Mouse (Mus musculus): ENCODE results near the gene Tgtp2.

The Tgtp2 gene

DNA sequence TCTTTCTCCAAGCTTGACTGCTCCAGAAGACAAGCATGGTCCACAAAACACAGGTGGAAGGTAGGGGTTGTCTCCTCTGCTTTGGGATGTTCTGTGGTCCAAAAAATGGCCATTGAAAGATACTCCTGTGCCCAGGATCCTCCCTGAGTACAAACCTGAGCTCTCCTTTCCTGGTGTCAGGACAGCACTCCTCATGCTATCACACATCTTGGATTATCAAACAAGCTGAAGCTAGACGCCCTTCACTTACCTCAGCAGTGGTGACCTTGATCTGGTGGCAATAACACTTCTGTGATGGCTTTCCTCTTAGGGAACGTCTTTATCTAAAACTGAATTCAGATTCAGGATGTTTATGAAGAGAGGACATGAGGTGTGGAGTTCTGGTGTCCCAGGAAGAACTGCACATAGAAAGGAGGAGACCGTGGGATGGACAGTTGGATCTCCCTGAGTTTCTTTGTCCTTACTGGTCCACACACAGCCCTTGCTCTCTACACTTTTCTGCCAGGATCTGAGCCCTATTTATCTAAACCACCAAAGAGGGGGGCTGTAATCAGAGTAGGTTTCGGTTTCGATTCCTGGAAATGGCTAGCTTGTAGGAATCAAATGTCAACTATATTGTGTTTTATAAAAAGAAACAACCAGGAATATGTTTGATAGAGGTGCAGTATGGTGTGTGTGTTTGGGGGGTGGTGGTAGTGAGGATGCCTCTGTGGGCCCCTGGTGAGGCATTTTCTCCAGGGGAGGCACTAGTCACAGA lies at the start of gene Tgtp2:
Gene Tgtp2 (minus strand): TSS at position 494 of the 757 bp plus-strand sequence.
- in situ Hi-C loops (cut with MboI, MseI), result loop anchor here (5.0 kb wide), 1 partner anchor 72 kb away; the partner anchor contains the start of genes Gm12185 and Tgtp1

DNA sequence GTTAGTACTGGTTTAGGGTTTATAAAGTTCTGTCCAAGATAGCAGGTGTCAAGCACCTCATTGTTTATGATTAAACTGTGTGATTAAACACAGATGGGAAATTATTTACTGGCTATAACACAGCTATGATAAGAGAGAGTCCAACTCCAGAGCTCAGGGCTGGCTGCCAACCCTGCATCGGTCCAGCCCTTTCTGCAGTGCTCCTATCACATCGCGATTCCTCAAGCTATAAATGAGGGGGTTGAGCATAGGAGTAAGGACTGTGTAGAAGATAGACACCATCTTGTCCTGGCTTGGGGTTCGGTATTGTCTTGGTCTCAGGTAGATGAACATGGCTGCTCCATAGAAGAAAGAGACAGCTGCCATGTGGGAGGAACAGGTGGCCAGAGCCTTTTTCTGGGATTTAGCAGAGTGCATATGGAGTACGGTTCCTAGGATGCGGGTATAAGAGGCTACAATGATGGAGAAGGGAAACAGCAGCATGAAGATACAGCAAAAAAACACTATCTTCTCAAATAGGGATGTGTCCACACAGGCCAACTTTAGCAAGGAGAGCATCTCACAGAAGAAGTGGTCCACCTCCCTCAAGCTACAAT lies 48.7 kb upstream of the Tgtp2 start:
- in situ Hi-C loops (cut with MboI, MseI), result no loop called here

DNA sequence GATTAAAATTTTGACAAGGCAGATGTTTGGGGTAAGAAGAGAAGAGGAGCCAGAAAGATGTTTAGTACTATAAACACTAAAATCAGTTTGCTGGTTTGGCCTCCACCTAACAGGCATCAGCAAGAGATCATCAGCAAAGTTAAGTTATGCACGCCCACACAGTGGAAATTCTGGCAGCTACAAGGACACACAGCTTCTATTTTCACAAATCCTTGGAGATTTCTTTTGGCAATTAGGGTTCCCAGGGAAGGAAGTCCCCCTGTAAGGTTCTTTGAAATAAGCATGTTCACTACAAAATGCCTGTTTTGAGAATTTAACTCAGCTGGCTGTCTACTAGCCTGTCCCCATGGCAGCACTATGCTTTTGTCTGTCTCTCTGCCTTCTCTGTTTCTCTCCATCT lies 47.0 kb upstream of the Tgtp2 start:
- in situ Hi-C loops (cut with MboI, MseI), result no loop called here

DNA sequence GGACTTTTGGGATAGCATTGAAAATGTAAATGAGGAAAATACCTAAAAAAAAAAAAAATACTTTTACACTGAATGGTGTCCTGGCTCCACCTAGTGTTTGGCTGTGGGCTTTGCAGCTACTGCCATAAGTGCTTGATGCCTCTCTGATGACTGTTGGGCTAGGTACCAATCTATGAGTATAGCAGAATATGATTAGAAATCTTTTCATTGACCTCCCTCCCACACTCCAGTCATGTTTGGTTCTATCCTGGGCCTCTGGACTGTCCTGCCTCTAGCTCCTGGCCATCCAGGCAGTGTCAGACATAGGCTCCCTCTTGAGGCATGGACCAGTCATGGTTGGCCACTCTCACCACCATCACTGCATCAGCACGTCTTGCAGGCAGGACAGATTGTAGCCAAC lies 44.8 kb upstream of the Tgtp2 start:
- in situ Hi-C loops (cut with MboI, MseI), result no loop called here

DNA sequence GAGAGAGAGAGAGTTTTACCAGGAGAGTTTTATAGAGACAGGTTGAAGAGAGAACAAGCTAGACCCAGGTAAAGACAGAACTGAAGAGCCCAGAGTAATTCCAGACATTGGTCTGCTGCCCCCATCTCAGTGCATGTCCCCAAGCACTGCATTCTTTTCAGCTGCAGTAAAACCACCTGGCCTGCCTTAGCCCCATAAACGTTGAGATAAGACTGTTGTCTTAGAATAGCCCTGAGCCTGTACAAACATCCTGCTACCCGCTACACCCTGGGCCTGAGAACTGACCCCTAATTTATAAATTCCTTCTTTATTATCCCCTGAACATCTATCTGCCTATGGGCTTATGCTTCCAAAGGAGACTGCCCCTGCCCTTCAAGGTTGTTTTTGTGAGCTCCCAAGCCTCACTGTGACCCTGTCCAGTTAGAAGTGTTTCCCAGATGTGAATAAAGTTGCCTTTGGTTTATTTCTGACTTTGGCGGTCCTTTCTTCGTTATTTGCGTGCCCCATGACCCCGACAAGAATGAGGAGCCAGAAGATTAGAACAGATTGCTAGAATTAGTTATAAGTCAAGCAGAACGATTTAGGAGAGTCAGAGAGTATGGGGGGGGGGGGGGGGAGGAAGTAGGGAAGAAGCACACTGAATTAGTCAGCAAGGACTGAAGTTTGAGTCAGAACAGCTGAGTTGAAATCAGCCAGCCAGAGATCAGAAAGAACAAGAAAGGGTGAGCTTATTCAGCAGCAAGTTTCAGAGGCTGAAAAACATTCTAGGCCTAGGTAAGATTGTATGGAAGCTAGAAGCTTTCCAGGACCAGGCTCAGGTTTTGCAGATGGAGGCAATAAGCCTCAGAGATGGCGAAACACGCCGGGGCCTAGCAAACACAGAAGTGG lies 43.9 kb upstream of the Tgtp2 start:
- in situ Hi-C loops (cut with MboI, MseI), result no loop called here

DNA sequence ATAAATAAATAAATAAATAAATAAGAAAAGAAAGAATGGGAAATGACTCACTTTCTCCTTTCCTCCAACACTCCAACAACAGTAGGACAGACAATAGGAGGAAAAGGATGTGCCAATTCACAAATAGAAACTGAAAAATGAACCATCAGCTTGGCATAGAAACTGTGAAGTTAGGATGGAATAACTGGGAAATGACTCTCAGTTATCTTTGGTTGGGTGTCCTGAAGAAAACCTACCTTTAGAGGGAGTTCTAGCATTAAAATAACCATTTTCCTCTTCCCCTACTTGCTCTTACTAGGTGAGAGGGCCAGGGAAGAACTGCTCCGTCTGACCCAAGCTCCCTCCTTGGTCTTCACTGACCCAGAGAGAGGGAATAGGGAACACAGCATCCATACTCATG lies 41.7 kb upstream of the Tgtp2 start:
- in situ Hi-C loops (cut with MboI, MseI), result no loop called here

DNA sequence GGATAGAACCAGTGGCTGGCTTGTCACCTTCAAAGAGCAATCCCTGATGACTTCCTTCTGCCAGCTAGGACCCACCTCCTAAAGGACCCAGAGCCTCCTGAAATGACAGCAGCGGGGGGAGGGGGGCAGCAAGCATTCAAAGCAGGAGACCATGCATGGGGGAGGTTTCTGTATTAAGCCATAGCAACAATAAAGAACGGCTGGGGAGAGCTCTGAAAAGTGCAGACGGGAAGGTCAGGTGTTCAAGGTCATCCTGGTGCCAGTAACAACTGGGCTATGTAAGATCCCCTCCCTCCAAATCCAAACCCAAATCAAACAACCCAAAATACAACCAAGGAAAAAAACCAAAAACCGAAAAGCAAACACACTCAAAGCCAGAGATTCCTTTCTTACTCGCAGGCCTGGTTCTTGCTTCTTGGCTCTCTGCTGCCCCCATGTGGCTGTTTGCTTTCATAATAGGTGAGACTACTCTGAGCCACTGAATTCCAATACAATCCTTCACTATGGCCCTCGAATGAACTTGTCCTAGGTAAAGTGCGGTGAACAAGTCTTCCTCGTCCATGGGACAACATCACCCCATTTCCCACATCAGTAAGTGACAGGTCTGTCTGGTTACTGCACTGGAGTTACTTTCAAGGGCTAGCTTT lies 39.2 kb upstream of the Tgtp2 start:
- in situ Hi-C loops (cut with MboI, MseI), result no loop called here

DNA sequence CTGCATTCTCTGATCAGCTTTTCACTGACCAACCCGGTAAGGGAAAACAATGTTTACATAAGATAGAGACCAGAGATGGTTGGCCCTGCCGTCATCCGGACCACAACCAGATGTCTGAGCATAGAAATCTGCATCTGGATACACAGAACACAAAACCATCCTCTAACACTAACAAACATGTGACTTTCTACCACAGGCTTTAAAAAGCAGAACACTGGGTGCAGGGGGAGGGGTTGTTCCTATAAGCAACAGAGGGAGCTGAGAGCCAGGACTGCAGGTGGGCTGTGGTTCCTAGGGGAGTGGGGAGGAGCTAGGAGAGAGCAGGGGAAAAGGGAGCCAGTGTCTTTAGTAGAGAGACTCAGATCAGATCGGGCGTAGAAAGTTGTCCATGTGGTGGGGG lies 37.5 kb upstream of the Tgtp2 start:
- in situ Hi-C loops (cut with MboI, MseI), result no loop called here

DNA sequence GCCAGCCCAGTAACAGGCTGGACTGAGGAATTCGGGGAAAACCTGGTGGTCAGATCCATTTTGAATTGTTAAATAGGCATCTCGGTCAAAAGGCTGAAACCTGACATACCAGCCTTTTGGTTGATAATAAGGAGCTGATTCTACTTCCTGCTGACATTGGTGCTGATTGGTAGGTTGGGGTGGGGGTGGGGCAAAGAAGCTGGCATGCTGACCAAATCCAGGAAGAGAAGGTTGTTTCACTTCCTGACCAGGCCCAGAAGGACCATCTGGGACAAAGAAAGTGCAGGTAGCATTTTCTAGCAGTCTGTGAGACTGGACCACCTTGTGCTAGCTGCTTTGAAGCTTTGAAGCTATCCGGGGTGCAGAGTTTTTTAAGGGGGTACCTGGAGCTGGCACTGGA lies 36.4 kb upstream of the Tgtp2 start:
- in situ Hi-C loops (cut with MboI, MseI), result no loop called here

DNA sequence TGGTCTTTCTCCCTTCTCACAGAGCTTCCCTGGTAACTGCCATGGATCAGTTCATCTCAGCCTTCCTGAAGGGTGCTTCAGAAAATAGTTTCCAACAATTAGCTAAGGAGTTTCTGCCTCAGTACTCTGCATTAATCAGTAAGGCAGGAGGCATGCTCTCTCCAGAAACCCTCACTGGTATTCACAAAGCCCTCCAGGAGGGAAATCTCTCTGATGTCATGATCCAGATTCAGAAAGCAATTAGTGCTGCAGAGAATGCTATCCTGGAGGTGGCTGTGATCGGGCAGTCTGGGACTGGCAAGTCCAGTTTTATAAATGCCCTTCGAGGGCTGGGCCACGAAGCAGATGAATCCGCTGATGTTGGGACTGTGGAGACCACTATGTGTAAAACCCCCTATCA lies 31.4 kb upstream of the Tgtp2 start:
- in situ Hi-C loops (cut with MboI, MseI), result loop anchor here (5.0 kb wide), 3 partner anchors 38 to 298 kb away; partner anchors contain the start of gene Irgm1

DNA sequence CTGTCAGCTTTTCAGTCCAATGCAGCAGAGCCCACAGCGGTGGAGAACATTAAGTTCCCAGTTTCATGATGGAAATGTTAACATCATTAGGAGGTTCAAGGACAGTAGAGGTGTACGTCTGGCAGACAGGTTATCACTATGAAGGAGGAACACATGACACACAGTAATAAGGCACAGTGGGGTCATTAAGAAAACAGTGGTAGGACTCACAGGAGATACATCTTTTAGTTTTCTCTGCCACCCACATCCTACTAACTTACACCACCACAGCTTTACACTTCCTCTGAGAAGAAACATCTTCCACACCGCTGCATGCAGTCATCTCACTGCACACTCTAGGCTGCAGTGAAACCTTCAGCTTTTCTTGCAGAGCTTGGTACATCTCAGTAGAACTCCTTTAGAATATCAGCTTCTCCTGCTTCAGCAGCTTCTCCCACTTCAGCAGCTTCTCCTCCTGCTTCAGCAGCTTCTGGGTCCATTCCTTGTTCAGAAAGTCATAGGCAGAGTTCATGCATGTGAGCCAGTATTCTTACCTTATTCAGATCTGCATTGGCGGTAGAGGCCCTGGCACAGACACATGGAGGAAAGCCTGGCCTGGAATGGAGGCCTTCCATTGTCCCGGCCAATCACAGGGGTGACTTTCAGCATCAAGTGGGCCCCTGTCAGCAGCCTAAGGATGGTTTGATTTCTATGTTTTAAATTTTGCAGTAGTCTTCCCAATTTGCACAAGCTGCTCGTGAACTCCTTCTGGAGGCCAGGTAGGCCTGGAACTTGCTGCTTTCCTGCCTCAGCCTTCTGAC lies 30.1 kb upstream of the Tgtp2 start:
- in situ Hi-C loops (cut with MboI, MseI), result no loop called here

DNA sequence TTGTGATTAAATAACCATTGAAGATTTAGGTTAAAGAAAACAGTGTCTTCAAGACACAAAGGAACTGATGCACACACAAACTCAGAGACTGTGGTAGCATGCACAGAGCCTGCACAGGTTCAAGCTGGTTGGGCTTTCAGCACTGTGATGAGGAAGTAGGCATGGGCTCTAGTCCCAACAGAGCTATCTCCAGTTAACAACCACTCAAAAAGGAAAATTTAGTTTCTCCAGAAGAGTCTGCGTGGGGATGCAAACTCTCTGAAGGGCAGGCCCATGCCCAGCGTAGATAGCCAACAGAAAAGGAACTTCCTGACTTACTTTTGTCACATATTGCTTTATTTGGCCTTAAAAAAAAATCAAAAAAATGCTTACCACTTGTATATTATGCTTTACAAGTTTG lies 28.8 kb upstream of the Tgtp2 start:
- in situ Hi-C loops (cut with MboI, MseI), result no loop called here

DNA sequence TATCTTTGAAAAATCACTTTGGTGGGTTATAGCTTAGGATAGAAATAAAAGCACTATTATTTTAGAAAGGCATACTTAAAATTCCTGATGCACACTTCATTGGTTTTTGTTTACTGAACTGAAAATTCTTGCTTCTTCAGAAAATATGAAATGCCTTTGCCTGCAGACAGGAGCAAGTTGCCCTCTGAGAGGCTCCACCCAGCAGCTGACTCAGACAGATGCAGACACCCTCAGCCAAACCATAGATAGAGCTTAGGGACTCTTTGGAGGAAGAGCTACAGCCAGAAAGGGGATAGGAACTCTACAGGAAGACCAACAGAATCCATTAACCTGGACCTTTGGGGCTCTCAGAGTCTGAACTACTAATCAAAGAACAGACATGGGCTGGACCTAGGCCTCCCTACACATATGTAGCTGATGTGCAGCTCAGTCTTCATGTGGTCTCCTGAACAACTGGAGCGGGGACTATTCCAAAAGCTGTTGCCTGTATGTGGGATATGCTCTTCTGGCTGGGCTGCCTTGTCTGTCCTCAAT lies 28.1 kb upstream of the Tgtp2 start:
- in situ Hi-C loops (cut with MboI, MseI), result no loop called here

DNA sequence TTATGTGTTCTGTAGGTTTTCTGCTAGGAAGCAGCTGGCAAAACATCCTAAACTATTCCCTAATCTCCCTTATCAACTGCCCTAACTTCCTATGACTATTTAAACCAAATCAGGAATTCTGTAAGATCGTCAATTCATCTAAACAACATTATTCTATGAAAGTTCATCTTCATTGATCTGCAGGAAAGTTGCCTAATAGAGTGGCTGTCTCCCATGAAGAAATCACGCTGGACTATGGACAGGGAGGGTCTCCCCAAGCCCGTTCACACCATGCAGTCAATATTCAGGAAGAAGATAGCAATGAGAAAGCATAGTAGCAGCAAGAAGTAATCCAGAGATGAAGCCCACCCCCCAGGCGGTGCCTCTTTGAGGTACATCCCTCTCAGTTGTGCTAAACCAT lies 27.2 kb upstream of the Tgtp2 start:
- in situ Hi-C loops (cut with MboI, MseI), result no loop called here

DNA sequence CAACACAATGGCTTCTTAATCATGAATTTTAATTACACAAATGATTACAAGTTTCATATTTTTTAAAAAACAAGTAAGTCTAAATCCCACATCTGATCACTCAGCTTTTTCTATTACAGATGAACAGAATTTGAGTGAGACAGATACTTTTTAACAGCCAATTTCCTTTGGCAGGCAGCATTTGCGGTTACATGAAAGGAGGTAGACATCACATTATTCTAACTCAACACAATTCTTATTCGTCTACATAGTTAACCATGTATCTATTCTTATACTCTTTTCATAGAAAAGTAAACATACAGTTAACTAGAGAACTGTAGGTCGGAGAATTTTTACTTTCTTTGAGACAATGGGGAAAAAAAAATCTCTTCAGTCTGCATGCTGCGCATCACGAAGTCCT lies 26.5 kb upstream of the Tgtp2 start:
- in situ Hi-C loops (cut with MboI, MseI), result no loop called here

DNA sequence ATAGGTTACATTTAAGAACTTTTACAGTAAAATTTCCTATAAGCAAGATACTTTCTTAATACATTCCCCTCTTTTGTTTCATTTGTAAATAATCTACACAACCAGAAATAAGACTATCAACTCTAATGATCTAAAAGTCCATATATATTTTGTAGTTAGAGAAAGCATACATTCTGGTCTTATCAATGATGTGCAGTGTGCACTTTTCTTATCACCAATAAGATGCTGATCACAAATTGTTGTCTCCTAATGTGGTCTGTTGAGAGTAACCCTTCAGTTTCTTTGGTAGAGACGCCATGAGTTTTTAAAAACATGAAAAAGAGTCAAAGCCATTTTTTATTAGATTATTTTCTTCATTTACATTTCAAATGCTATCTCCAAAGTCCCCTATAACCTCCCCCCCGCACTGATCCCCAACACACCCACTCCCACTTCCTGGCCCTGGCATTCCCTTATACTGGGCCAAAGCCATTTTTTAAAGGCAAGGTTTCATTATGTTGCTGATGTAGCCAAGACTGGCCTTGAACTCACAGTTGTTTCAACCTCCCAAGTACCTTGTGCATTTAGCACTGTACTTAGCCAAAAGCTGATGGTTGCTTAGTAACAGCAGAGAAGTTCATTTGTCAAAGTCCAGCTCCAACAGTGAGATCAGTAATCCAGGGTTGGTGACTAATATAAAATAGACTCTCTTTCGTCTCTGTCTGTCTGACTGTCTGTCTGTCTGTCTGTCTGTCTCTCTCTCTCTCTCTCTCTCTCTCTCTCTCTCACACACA lies 25.9 kb upstream of the Tgtp2 start:
- in situ Hi-C loops (cut with MboI, MseI), result loop anchor here (10.0 kb wide), 1 partner anchor 115 kb away; the partner anchor contains the start of genes 9930111J21Rik1 and Olfr56

DNA sequence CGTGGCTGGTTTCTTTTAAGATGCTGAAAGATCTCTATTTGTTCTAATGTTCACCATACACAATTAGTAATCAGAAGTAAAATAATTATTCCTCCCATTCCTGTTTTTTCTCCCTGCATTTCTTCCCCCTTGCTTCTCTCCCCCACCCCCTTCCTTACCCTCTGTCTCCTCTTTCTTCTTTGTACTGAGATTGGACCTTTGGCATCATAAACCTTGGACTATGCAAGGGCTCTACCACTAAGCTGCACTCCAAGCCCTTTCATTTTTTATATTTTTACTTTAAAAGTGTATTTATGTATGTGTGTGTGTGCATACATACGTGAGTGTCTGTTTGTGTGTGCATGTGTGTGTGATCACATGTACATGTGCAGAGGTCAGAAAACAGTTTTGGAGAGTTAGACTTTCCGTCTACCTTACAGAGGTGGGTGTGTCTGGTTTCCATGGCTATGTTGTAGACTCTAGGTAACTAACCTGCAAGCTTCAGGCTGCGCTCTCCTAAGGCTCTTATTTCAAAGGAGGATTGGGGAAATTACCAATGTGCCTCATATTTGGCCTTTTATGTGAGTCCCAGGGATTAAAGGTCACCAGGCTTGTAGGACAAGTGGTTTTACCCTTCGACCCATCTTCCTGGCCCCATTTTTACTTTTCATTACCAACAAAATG lies 25.1 kb upstream of the Tgtp2 start:
- in situ Hi-C loops (cut with MboI, MseI), result loop anchor here (10.0 kb wide), 1 partner anchor 114 kb away; the partner anchor contains the start of genes 9930111J21Rik1 and Olfr56

DNA sequence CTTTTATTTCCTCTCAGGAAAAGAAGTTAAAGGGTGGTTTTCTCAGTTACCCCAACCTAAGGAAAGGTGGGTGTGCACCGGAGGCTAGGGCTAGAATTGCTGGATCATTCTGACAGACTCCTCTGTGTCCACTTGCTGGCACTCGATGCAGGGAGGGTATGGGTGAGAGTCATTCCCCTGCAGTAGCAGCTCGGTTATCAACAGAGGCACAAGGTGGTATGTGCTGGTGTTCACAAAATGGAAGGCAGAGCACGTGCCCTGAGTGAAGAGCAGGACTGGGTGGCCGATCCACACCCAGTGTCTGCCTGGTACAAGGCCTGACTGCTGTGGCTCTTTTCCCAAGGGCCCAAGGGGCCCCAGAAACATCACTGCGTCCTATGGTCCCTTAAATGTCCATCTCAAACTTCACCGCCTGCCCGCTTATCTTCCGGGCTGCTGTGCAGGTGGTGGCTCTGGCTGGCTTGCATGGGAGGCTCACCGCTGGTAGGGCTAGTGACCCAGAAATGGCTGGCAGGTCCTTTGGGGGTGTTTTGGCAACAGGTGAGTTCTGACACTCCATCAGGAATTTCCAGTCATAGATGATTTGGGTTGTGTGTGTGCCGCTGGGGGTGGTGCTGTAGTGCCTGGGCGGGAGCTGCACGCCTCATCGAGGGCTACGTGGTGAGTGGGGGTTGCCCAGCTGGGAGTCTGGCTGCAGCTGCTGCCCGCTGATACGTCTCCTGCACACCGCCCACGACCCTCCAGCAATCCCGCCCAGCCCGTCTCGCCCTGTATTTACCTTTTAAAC lies 24.0 kb upstream of the Tgtp2 start:
- in situ Hi-C loops (cut with MboI, MseI), result loop anchor here (10.0 kb wide), 1 partner anchor 113 kb away; the partner anchor contains the start of genes 9930111J21Rik1 and Olfr56
